Mouse (Mus musculus) testis, adult 2 months (tissue): ENCODE data around the gene Rapgef6. TPM values are rescaled to one million over a fixed set of nuclear protein-coding genes. Genes with fewer than 3 reads are reported as not detected.

Experiments
- H3K27ac ChIP-seq: fragments of 200-500 bp; 2 replicates; pipeline ENCODE4 v1.5.1; 2012; ENCODE audit warnings: low read depth, low read length; ENCODE audit not compliant: control insufficient read depth, insufficient read depth
- H3K27me3 ChIP-seq: fragments of 200-500 bp; 2 replicates; pipeline ENCODE4 v1.6.1; 2012; ENCODE audit warnings: mild to moderate bottlenecking, low read length, moderate library complexity; ENCODE audit not compliant: control insufficient read depth, insufficient read depth
- H3K36me3 ChIP-seq: fragments of 200-500 bp; 2 replicates; pipeline ENCODE4 v1.6.1; 2012; ENCODE audit warnings: mild to moderate bottlenecking, low read length; ENCODE audit not compliant: control insufficient read depth, insufficient read depth
- H3K4me1 ChIP-seq: fragments of 200-500 bp; 2 replicates; pipeline ENCODE4 v1.6.1; 2012; ENCODE audit warnings: low read length; ENCODE audit not compliant: control insufficient read depth, insufficient read depth
- H3K4me3 ChIP-seq: fragments of 200-500 bp; 2 replicates; pipeline ENCODE4 v1.5.1; 2012; ENCODE audit warnings: low read depth, mild to moderate bottlenecking, low read length, moderate library complexity, mixed read lengths; ENCODE audit not compliant: control insufficient read depth
- CTCF ChIP-seq: fragments of 200-500 bp; IDR thresholded peaks from 2 replicates; pipeline ENCODE4 v1.5.1; 2012; ENCODE audit warnings: low read depth, mild to moderate bottlenecking, inconsistent platforms, low read length, moderate library complexity; ENCODE audit not compliant: control insufficient read depth, insufficient read depth, insufficient replicate concordance
- POLR2A ChIP-seq: fragments of 200-500 bp; IDR thresholded peaks from 2 replicates; pipeline ENCODE4 v1.6.1; 2012; ENCODE audit warnings: low read depth, mild to moderate bottlenecking, inconsistent platforms, low read length, moderate library complexity; ENCODE audit not compliant: control insufficient read depth
- polyA plus RNA-seq: library from polyadenylated mRNA; depleted of rRNA; stranded (reverse); fragments of >200 nt; gene quantifications from 2 replicates; pipeline ENCODE4 v1.2.3, GENCODE M21; 2012

The Rapgef6 gene
- polyA plus RNA-seq, 1 experiment = 12.7 TPM

DNA sequence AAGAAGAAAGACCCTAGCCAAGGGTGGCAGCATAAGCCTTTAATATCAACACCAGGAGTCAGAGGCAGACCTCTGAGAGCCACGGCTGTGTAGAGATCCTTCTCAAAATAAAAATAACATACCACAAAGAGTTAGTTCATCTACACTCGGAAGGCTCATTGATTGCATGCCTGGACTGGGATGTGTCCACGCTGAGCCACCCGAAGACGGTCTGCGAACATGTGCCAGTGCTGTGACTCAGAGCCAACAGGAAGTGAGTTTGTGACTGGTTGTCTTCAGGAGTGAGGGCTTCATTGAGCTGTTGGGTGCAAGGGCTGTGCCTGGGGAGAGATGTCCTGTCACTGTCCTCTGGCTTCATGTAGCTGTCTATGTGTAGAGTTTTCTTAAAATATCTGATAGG is 171.0 kb downstream of the Rapgef6 start:
- Histone ChIP-seq H3K27ac (no peak overlapping the region), H3K4me1 (no peaks in the 10 kb centered on the region), H3K36me3 (peaks cover 3% of the 10 kb centered on the region), H3K27me3 (no peaks in the 10 kb centered on the region), H3K4me3 (no peak overlapping the region)
- TF ChIP-seq CTCF (no peak), POLR2A (no peak)

DNA sequence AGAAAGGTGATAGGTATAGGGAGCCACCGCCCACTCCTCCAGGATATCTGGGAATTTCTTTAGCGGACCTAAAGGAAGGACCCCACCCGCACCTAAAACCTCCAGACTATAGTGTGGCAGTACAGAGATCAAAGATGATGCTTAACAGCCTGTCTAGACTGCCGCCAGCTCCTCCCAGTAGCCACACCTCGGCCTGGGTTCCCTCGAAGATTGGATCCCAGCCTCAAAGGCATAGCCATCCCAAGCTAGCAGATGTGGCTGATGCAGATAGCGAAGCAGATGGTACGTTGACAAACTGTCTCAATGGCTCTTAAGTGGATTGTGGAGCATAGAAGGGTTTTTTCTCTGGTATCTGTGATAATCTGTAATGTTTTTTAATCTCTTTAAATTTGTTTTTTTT is 171.6 kb downstream of the Rapgef6 start:
- no peaks in the 10 kb centered on the region for H3K27me3 ChIP-seq
- peaks cover 2% of the 10 kb centered on the region; the same call in 1 of the 2 replicates for H3K36me3 ChIP-seq
- H3K27ac ChIP-seq = no peak overlapping the region

DNA sequence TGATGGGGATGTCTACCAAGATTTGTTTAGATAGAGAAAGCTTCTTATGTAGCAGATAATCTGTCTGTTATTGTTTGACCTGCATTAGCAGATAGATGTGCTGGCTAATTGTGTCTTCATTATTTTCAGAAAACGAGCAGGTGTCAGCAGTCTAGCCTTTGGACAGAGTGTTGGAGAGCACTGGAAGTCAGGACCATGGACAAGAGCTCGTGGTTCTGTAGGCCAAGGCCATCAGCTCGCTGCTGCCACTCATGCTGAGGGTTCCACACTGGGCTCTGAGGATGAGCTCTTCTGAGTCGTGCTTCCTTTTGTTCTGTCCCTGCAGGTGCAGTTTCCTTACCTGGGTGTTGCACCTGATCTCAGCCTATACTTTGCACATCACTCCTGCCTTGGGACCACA is 173.3 kb downstream of the Rapgef6 start:
- TF ChIP-seq CTCF = no peak
- TF ChIP-seq POLR2A = no peak
- H3K4me3 ChIP-seq = no peak overlapping the region
- H3K27ac ChIP-seq = no peak overlapping the region
- no peaks in the 10 kb centered on the region for H3K27me3 ChIP-seq
- peaks cover 2% of the 10 kb centered on the region; the same call in 1 of the 2 replicates for H3K36me3 ChIP-seq
- H3K4me1 ChIP-seq = no peaks in the 10 kb centered on the region

More for the DNA sequence above, 171.6 kb downstream of the Rapgef6 start:
- TF ChIP-seq POLR2A = no peak
- TF ChIP-seq CTCF = no peak
- Histone ChIP-seq H3K4me1 (no peaks in the 10 kb centered on the region), H3K4me3 (no peak overlapping the region)

DNA sequence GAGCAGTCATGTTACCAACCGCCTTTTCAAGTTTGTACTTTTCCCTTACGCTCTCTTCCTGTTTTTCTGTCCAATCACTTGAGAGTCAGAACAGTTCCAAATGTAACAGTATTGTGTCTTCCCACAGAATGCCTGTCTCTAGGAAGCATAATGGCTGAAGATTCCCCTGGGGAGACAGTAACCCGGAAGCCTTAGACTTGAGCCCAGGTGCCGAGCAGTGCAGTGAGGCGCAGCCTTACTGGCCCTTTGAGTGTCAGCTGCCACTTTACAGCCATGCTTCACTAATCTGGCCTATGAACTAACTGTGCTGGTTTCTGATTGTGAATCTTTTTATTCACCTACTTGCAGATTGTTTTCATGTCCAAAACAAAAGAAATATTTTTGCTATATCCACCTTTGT is 175.0 kb downstream of the Rapgef6 start:
- H3K36me3 ChIP-seq = no peaks in the 10 kb centered on the region
- H3K4me3 ChIP-seq = no peak overlapping the region
- H3K4me1 ChIP-seq = no peaks in the 10 kb centered on the region
- no peaks in the 10 kb centered on the region for H3K27me3 ChIP-seq
- TF ChIP-seq POLR2A = no peak
- no peak for TF ChIP-seq CTCF
- no peak overlapping the region for H3K27ac ChIP-seq

DNA sequence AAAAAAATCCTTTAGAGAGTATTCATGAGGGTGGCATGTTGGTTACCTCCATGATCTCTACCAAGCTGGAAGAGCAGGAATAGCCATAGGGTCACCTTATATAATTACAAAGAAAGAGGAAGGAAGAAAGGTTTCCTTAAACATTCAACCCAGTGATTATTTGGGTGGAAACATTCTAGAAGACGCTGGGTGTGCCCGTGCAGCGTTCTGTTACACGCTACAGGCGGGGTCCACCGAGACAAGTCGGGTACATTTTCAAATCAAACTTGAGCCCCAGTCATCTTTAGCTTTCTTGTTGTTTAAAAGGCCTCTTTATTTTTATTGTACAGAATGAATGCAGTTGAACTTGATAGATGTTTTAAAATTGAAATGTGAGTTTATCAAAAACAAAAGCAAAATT is 176.0 kb downstream of the Rapgef6 start:
- H3K4me1 ChIP-seq = no peaks in the 10 kb centered on the region
- TF ChIP-seq POLR2A = no peak
- no peak overlapping the region for H3K27ac ChIP-seq
- H3K4me3 ChIP-seq = no peak overlapping the region
- no peaks in the 10 kb centered on the region for H3K36me3 ChIP-seq
- H3K27me3 ChIP-seq = no peaks in the 10 kb centered on the region

DNA sequence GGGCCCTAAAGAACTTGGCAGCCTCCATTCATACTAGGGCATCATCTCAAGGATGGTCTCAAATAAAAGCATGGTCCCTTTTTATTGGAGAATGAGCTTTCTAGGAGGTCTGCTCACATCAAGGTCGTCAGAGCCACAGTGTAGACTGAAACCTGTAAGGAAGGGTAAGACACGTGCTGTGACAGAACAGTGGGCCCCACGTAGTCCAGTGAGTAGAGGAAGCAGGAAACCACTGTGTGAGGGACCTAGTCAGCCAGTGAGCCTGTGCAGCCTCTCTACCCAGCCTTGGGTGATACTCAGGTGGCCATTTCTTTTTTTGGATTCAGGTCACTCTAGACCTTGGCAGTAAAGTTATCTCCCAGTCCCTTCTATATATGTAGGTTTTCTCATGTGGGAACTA is 177.3 kb downstream of the Rapgef6 start:
- Histone ChIP-seq H3K36me3 (no peaks in the 10 kb centered on the region), H3K27me3 (no peaks in the 10 kb centered on the region), H3K4me1 (no peaks in the 10 kb centered on the region), H3K4me3 (no peak overlapping the region), H3K27ac (no peak overlapping the region)
- TF ChIP-seq CTCF (no peak), POLR2A (no peak)

DNA sequence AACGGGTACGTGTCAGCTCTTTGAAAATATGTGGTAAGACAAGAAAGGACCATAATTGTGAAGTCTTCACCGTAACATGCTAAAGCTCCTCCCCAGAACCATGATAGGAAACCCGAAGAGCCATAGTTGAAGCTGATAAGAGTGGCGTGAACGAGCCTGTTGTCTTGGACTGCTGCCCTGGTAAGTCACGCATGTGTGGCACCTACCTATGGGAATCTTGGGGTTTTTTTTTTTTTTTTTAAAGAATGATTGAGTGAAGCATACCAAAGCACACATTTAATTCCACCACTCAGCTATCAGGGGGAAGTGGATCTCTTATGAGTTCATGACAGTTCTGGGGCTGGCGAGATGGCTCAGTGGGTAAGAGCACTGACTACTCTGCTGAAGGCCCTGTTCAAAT is 179.2 kb downstream of the Rapgef6 start:
- Histone ChIP-seq H3K27ac (no peak overlapping the region), H3K27me3 (no peaks in the 10 kb centered on the region), H3K4me1 (no peaks in the 10 kb centered on the region), H3K36me3 (no peaks in the 10 kb centered on the region), H3K4me3 (no peak overlapping the region)
- TF ChIP-seq POLR2A (no peak), CTCF (no peak)

DNA sequence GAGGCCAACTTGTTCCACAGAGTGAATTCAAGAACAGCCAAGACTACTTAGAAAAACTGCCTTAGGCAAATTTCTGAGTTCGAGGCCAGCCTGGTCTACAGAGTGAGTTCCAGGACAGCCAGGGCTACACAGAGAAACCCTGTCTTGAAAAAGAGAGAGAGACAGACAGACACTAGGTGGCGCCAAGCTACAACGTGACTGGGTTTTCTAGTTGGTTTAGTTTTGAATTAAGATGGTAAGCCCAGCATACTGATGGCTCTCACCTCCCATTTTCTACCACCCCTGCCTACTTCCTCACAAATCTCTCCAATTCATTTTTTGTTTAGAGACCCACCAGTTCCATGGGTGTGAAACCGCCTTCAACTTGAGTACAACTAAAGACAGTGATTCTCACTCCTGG is 180.7 kb downstream of the Rapgef6 start:
- Histone ChIP-seq H3K36me3 (no peaks in the 10 kb centered on the region), H3K4me1 (no peaks in the 10 kb centered on the region), H3K27me3 (no peaks in the 10 kb centered on the region), H3K4me3 (no peak overlapping the region), H3K27ac (no peak overlapping the region)
- TF ChIP-seq POLR2A (no peak), CTCF (no peak)
